Mouse (Mus musculus) left cerebral cortex, adult 8-10 months (tissue): ENCODE measurements at regions not wholly inside any gene's neighbourhood (a gene's known extent, or its start where the extent isn't known, plus 50 kb on each side); places are given as distances from the start of the nearest gene placed in this dataset.

Source experiments
- DNase-seq, 2 experiments: peaks; one replicate each; pipeline ENCODE4 v3.0.0; 2022; ENCODE audit warnings: low spot score in 2 of 2

DNA sequence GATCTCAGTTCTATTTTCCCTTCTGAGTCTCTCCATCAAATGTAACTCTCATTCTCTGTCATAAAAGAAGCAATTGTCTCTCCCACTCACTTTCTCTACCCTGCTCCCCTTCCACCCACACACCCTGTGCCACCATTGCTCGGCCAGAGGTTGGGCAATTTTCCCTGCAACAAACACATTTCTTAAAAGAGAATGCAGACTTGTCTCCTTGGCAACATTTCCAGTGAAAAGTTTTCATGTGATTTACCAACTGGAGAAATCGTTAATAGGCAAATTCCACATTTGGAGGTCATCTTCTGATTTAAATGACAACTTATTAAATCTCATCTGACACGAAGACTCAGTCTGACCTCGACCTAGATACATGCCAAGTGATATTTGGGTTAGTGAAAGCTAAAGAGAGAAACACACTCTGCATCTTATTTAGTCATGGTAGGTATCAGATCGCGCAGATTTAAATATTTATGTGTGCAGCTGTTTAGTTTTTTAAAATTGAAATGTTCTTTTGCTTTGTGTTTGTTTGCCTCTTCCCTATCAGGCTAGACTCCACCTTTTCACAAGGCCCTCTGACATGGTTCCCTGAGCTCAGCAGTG lies 568.1 kb downstream of the 1190002N15Rik start:
- DNase-seq = no peak

- DNase-seq = no peak
These were observed 568.8 kb downstream of the 1190002N15Rik start for GRCm38 (mm10) chr9:93969118-93969517.

GRCm38 (mm10) chr9:93955235-93956040 lies 582.4 kb downstream of the 1190002N15Rik start:
- no peak for DNase-seq

DNA sequence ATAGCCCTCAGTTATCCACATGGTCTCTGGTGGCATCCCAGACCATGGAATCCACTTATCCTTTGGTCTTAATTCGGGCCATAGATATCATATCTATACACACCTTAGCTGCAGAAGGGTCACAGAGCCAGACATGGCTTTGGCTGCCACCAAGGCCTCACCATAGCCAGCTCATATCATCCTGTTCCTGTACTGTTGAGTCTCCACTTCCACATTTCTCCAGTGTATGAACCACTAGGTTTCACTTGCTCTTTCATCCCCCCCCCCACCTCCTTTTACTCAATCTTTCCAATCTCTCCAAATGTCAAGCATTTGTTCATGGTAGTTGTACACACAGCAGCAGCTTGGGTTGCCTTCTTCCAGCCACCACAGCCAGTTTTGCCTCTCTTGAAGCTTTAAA lies 589.2 kb downstream of the 1190002N15Rik start:
- no peak for DNase-seq

GRCm38 (mm10) chr9:93947053-93947452 lies 590.8 kb downstream of the 1190002N15Rik start:
- no peak for DNase-seq

- DNase-seq = no peak
These were observed 597.7 kb downstream of the 1190002N15Rik start for GRCm38 (mm10) chr9:93940193-93940592.

- DNase-seq = no peak
These were observed 607.2 kb downstream of the 1190002N15Rik start for GRCm38 (mm10) chr9:93930684-93931083.

DNA sequence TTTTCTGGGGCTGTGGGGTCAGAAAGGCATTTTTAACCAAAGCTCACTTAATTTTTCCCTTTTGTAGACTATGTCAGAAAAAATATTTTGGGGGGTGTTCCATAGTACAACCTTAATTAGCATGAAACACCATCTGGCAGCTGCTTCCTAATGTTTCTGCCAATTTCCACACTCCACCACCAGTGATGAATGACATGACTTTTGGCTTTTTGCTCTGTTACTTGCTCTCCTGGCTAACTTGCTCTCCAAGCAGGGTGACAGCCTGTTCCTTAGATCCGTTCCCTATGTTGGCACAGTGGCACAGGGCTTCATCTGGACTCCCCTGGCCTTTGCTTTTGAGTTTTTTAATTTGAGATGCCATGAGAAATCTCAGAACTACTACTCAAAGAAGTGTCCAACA lies 648.6 kb downstream of the 1190002N15Rik start:
- DNase-seq = no peak

DNA sequence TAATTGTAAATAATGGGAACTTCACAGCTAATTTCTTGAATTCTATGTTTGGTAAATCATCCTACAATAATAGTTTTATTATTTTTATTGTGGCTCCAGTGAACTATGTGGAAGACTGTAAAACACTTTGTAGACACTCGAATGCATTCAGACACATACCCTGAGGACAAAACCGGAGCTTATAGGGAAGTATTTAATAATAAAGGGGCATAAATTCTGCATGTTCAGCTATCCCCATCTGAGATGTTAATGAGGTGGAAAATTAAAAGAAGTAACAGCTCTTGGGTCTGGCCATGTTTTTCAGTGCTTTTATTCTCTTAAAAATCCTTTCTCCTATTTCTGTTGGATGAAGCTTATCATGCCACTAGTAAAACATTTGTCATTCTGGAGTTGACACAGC lies 657.8 kb downstream of the 1190002N15Rik start:
- DNase-seq = no peak

- no peak for DNase-seq
These were observed 658.3 kb downstream of the 1190002N15Rik start for GRCm38 (mm10) chr9:93879572-93879971.

- DNase-seq = no peak
These were observed 667.1 kb downstream of the 1190002N15Rik start for GRCm38 (mm10) chr9:93870778-93871177.

- no peak for DNase-seq
These were observed 679.9 kb downstream of the 1190002N15Rik start for GRCm38 (mm10) chr9:93857937-93858336.

DNA sequence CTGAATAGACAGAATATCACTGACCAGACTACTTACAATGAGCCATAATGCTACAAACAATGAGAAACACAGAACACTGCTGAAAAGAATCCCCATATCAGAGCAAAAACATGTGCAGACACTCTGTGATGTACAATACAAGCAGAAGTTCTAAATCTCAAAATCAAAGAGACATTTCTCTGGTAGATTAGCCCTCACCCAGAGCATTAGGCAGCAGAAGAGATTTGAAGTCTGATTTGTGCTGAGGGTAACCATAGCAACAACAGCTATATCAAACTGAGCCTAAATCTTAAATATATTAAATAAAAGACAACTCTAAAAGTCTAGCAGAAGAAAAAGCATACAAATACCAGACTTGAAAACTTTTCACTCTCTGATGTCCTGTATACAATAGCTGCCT lies 691.5 kb downstream of the 1190002N15Rik start:
- DNase-seq = no peak

DNA sequence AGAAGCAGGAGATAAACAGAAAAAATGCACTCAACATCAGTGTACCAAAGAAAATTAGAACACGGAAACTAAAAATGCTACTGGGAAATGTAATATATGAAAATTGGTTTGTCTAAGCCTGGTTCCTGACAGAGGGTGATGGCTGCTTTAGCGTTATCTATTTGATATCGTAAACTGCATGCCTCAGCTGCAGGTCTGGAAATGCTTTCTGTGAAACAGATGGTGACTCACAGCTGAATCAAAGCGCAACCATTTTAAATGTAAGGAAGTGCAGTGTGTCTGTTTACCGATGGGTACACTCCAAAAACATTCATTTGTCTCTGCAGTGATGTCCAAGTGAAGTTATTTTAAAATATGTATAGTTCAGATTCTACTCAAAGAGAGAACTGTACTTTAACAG lies 694.0 kb downstream of the 1190002N15Rik start:
- DNase-seq = no peak
